Mouse (Mus musculus) urinary bladder, postnatal 10 days (tissue): ENCODE measurements around the gene Cyb5r4.
"Not testable (repeated sequence)": the region's sequence is repeated elsewhere in the genome, so short reads cannot be mapped to it uniquely, and the experiment has no call there.

ENCODE experiments used
- DNase-seq: peaks from one replicate; pipeline ENCODE4 v3.0.0; 2022; ENCODE audit warnings: low spot score

Gene Cyb5r4

GRCm38 (mm10) chr9:87025764-87026163 lies 4.0 kb downstream of the Cyb5r4 start:
- no peak for DNase-seq

- no peak for DNase-seq
Observed at GRCm38 (mm10) chr9:87027423-87028084, 5.7 kb downstream of the Cyb5r4 start.

- DNase-seq = no peak
Observed at GRCm38 (mm10) chr9:87032196-87032595, 10.4 kb downstream of the Cyb5r4 start.

- DNase-seq = no peak
Observed at GRCm38 (mm10) chr9:87034831-87035580, 13.2 kb downstream of the Cyb5r4 start.

- DNase-seq = no peak
Observed at GRCm38 (mm10) chr9:87049425-87049824, 27.6 kb downstream of the Cyb5r4 start.

DNA sequence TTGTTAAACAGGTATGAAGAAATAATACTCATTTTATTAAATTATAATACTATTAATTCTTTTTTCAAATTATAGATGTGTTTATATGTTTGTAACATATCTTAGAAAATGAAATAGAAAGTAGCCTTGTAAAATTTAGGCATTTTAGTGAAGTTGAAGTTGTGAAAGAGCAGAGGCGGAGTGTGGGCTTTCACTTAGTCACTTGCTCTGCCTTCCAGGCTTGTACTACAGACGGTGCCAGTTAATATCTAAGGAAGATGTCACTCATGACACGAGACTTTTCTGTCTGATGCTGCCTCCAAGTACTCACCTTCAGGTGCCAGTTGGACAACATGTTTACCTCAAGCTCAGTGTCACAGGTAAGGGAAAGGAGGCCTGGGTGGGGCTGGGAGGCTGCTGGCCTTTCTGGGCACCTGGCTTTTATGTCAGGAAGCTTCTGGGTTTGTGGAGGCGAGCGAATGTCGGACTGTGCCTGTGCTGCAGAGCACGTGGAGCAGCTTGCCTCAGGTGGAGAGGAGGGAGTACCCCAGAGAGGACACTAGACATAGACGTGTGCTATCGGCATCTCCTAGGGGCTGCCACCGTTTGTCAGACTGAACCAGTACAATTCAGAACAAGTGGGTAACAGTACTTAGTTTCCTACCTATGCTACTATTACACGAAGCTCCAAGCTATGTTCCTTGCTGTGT lies 33.9 kb downstream of the Cyb5r4 start:
- no peak for DNase-seq

DNA sequence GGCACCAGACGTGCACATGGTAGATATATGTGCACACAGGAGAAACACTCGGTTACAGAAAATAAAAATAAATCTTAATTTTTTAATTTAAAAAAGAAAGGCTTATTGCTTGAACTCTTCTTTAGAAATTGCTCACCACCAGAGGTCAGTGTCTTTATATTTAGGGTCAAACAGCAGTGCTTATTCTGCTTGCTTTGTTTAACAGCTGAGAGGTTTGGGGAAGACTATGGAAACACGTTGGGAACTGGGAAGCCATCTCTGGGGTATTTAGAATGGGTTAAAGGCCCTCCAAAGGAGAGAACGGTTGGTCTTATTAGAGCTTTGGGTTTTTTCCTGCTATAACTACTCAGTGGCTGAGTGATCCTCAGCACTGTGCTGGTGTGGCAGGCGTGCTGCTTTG lies 40.5 kb downstream of the Cyb5r4 start:
- DNase-seq = no peak

- DNase-seq = no peak
Observed at GRCm38 (mm10) chr9:87068160-87068559, 46.3 kb downstream of the Cyb5r4 start.

DNA sequence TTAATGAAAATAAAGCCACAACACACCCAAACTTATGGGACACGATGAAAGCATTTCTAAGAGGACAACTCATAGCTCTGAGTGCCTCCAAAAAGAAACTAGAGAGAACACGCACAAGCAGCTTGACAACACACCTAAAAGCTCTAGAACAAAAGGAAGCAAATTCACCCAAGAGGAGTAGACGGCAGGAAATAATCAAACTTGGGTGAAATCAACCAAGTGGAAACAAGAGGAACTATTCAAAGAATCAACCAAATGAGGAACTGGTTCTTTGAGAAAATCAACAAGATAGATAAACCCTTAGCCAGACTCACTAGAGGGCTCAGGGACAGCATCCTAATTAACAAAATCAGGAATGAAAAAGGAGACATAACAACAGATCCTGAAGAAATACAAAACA lies 49.8 kb downstream of the Cyb5r4 start:
- not testable (repeated sequence) for DNase-seq

GRCm38 (mm10) chr9:87077919-87078318 lies 56.1 kb downstream of the Cyb5r4 start:
- DNase-seq = no peak

DNA sequence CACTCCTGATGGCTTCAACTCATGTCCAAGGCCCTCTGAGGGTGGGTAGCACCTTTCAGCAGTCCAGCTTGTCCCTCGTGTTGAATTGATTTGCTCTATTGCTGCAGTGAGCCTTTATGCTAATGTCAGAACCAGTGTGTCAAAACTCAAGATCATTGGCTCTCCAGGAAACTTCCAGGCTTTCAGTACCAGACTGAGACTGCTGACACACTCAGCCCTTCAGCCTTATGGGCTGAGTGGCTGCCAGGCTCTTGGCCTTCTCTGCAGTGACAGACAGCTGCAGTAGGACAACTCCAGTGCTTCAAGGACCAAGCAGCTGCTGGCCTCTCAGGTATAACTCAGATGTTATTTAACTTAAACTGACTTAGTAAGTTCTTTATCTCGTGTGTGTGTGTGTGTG lies 57.7 kb downstream of the Cyb5r4 start:
- no peak for DNase-seq

GRCm38 (mm10) chr9:87086991-87087390 lies 65.2 kb downstream of the Cyb5r4 start:
- no peak for DNase-seq

GRCm38 (mm10) chr9:87097989-87098388 lies 76.2 kb downstream of the Cyb5r4 start:
- DNase-seq = no peak

DNA sequence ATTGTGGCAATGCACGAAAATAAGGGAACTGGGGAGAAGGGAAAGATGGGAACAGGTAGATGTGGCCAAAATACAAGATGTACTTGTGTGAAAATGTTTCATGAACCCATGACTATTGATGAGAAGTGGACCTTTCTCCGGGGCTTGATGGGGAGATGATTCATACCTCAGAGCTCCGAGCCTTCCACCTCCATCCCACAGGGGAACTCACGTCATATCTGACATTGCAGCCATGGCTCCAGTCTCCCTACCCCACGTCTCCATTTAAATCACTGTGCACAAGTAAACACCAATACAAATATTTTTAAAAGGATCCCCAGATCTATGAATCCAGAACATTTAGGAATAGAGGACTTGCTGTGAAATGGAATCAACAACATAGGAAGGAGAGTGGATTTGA lies 93.2 kb downstream of the Cyb5r4 start:
- no peak for DNase-seq

DNA sequence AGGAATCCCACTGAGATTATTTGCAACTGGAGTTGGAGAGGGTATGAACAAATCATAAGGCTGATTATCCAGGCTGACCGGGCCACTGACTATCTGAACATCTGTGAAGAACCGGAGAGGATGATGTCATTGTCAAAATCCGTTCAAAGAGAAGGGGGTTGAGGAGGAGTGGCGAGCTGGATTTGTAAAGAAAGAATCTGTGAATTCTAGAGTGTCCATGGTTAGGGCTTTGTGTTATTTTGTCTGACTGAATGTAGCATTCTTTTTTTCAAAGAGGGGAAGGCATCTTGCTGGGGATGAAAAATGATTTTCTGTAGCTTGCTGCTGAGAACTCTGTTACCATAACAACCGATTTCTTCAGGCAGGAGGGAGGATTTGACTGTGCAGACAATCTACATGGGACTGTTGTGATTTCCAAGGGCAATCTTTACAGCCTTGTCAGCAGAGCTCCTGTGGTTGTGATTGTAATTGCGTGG lies 93.7 kb downstream of the Cyb5r4 start:
- DNase-seq = no peak

GRCm38 (mm10) chr9:87115978-87116377 lies 94.2 kb downstream of the Cyb5r4 start:
- no peak for DNase-seq

DNA sequence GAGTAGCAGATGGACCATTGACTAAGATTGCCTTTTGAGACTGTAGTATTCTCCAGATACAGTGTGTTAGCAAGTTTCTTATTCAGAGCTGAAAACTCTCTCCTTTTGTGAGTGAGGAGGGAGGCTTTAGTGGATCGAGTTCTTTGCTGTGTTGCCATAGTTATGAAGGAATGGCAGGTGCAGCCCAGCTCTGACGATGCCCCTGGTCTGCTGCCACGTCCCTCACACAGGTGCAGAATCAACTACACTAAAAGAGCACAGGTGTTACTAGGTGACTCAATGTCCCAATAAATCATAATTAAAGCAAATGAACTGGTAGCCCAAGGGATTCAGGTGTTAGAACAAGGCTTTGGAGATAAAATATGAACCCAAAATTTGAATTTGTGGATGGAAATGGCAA lies 97.2 kb downstream of the Cyb5r4 start:
- DNase-seq = no peak

- DNase-seq = no peak
Observed at GRCm38 (mm10) chr9:87121956-87122493, 100.2 kb downstream of the Cyb5r4 start.

DNA sequence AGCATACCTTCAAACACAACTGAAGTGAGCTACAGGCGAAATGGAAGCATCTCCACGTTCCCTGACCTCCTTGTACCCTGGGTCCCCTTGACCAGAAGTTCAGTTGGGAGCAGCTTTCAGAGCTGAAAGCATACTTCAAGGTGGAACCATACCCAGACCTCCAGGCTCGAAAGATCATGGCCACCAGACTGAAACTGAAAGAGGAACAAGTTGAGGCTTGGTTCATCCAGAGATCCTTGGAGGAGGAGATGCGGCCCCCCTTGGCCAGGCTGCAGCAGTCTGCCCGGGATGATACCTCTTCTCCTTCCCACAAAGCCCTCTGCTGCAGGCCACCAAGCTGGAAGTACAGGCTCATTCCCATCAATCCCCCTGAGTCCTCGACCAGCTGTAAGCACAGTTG lies 105.2 kb downstream of the Cyb5r4 start:
- DNase-seq = not testable (repeated sequence)
